Mouse (Mus musculus): ENCODE measurements around the gene Ankle2. TPM values are rescaled to one million over a fixed set of nuclear protein-coding genes. Genes with fewer than 3 reads are reported as not detected.

Gene Ankle2
- polyA plus RNA-seq, 1 experiment: 10.0 TPM

DNA sequence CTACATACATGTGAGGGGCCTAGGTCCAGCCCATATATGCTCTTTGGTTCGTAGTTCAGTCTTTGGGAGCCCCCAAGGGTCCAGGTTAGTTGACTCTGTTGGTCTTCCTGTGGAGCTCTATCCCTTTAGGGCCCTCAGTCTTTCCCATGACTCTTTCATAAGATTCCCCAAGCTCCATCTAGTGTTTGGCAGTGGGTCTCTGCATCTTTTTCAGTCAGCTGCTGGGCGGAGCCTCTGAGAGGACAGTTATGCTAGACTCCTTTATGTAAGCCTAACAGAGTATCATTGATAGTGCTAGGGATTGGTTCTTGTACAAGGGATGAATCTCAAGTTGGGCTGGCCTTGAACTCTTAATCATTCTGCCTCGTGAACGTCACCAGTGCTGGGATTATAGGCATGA, 10.5 kb upstream of the Ankle2 start:
- TF ChIP-seq POLR2A (IDR thresholded peaks at IDR 0.05; ENCODE audit: low read depth, low read length): no peak
- TF ChIP-seq CTCF (IDR thresholded peaks at IDR 0.05; ENCODE audit: extremely low read depth, insufficient read depth, insufficient read length, insufficient replicate concordance): no peak
- Histone ChIP-seq H3K27me3 (ENCODE audit: control insufficient read depth, insufficient read depth, low read length) (no peaks in the 10 kb centered on the region), H3K4me1 (ENCODE audit: control insufficient read depth, insufficient read depth, insufficient read length) (no peaks in the 10 kb centered on the region), H3K4me3 (ENCODE audit: extremely low read depth, insufficient read depth, insufficient read length) (no peak overlapping the region), H3K27ac (ENCODE audit: insufficient read depth, low read length) (no peak overlapping the region), H3K36me3 (ENCODE audit: control insufficient read depth, insufficient read depth, low read length) (peaks cover 39% of the 10 kb centered on the region)
- 96% methylated on average over 4 of the region's 4 CpGs for WGBS
- no peak for DNase-seq (ENCODE audit: low read depth in 1 of 2, low spot score in 2 of 2)

DNA sequence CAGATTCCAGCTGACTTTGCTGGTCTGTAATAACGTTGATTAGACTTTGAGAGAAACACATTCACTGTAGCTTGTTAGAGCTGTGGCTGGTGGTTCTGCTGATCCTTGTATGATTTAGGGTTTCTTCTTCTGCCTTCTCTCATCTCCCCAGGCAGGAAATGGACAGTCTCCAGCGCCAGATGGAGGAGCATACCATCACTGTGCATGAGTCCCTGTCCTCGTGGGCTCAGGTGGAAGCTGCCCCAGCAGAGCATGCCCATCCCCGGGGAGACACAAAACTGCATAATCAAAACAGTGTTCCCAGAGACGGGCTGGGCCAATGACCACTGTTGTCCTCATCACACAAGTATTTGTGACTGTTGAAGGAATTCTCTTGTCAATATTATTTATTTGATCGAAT, 8.0 kb upstream of the Ankle2 start:
- H3K27ac ChIP-seq (ENCODE audit: insufficient read depth, low read length): no peak overlapping the region
- H3K4me1 ChIP-seq (ENCODE audit: control insufficient read depth, insufficient read depth, insufficient read length): no peaks in the 10 kb centered on the region
- no peak overlapping the region for H3K4me3 ChIP-seq (ENCODE audit: extremely low read depth, insufficient read depth, insufficient read length)
- no peak for DNase-seq (ENCODE audit: low read depth in 1 of 2, low spot score in 2 of 2)
- no peak for TF ChIP-seq CTCF (IDR thresholded peaks at IDR 0.05; ENCODE audit: extremely low read depth, insufficient read depth, insufficient read length, insufficient replicate concordance)
- no peak for TF ChIP-seq POLR2A (IDR thresholded peaks at IDR 0.05; ENCODE audit: low read depth, low read length)
- H3K27me3 ChIP-seq (ENCODE audit: control insufficient read depth, insufficient read depth, low read length): no peaks in the 10 kb centered on the region
- peaks cover 32% of the 10 kb centered on the region for H3K36me3 ChIP-seq (ENCODE audit: control insufficient read depth, insufficient read depth, low read length)
- WGBS: 91% methylated on average over 6 of the region's 6 CpGs

GRCm38 (mm10) chr5:110225056-110225455, 5.7 kb upstream of the Ankle2 start:
- 89% methylated on average over 3 of the region's 3 CpGs for WGBS
- H3K27me3 ChIP-seq (ENCODE audit: control insufficient read depth, insufficient read depth, low read length): no peaks in the 10 kb centered on the region
- H3K4me3 ChIP-seq (ENCODE audit: extremely low read depth, insufficient read depth, insufficient read length): no peak overlapping the region
- DNase-seq (ENCODE audit: low read depth in 1 of 2, low spot score in 2 of 2): no peak
- H3K27ac ChIP-seq (ENCODE audit: insufficient read depth, low read length): no peak overlapping the region
- TF ChIP-seq POLR2A (IDR thresholded peaks at IDR 0.05; ENCODE audit: low read depth, low read length) (no peak), CTCF (IDR thresholded peaks at IDR 0.05; ENCODE audit: extremely low read depth, insufficient read depth, insufficient read length, insufficient replicate concordance) (no peak)
- peaks cover 22% of the 10 kb centered on the region for H3K36me3 ChIP-seq (ENCODE audit: control insufficient read depth, insufficient read depth, low read length)
- H3K4me1 ChIP-seq (ENCODE audit: control insufficient read depth, insufficient read depth, insufficient read length): no peaks in the 10 kb centered on the region; the same call in 1 of the 2 replicates

DNA sequence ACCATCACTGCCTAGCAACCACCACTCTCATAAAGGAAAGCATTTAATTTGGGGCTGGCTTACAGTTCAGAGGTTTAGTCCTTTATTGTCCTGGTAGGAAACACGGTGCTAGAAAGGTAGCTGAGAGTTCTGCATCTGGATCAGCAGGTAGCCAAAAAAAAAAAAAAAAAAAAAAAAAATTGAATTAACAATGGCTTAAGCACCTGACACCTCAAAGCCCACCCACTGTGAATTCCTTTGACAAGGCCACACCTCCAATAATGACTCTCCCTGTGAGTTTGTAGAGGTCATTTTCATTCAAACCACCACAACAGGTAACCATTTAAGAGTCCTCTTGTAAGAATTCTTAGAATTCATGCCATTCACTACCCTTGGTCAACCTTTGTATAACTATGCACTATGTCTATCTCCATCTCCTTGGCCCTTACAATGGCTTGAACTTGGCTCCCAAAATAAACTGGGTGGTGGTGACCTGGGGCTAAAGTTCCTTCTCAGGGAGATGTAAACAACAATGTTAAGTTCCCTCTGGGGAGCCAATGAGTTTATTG, 3.4 kb upstream of the Ankle2 start:
- Histone ChIP-seq H3K4me1 (ENCODE audit: control insufficient read depth, insufficient read depth, insufficient read length) (peaks cover 9% of the 10 kb centered on the region), H3K36me3 (ENCODE audit: control insufficient read depth, insufficient read depth, low read length) (peaks cover 4% of the 10 kb centered on the region; the same call in 1 of the 2 replicates), H3K27me3 (ENCODE audit: control insufficient read depth, insufficient read depth, low read length) (no peaks in the 10 kb centered on the region), H3K27ac (ENCODE audit: insufficient read depth, low read length) (no peak overlapping the region), H3K4me3 (ENCODE audit: extremely low read depth, insufficient read depth, insufficient read length) (no peak overlapping the region)
- no peak for DNase-seq (ENCODE audit: low read depth in 1 of 2, low spot score in 2 of 2)
- no peak for TF ChIP-seq POLR2A (IDR thresholded peaks at IDR 0.05; ENCODE audit: low read depth, low read length)
- TF ChIP-seq CTCF (IDR thresholded peaks at IDR 0.05; ENCODE audit: extremely low read depth, insufficient read depth, insufficient read length, insufficient replicate concordance): no peak
- whole genome bisulfite sequencing: 94% methylated on average over 1 of the region's 1 CpGs

DNA sequence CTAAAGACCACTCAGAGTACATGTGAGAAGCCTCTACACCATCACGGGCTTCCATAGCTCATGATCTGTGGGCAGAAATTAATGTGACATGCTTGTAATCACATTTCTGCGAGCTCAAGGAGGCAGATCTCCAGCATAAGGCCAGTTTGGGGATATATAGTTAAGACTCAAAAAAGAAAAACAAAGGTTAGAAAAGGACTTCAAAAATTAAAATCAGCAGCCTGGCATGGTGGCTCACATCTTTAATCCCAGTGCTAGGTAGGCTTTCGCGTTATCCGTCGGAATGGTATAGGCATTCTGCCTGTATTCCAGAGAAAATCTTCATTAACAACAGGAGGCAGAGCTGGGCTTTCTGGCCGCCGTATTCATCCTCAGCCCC, 414 bp upstream of the Ankle2 start:
- Histone ChIP-seq H3K4me3 (ENCODE audit: extremely low read depth, insufficient read depth, insufficient read length) (peak overlapping the region; percentile 99), H3K36me3 (ENCODE audit: control insufficient read depth, insufficient read depth, low read length) (peaks cover 5% of the 10 kb centered on the region), H3K27me3 (ENCODE audit: control insufficient read depth, insufficient read depth, low read length) (no peaks in the 10 kb centered on the region), H3K4me1 (ENCODE audit: control insufficient read depth, insufficient read depth, insufficient read length) (peaks cover 12% of the 10 kb centered on the region), H3K27ac (ENCODE audit: insufficient read depth, low read length) (peak overlapping the region; percentile 98)
- WGBS: 5% methylated on average over 8 of the region's 8 CpGs
- DNase-seq (ENCODE audit: low read depth in 1 of 2, low spot score in 2 of 2): no peak
- TF ChIP-seq CTCF (IDR thresholded peaks at IDR 0.05; ENCODE audit: extremely low read depth, insufficient read depth, insufficient read length, insufficient replicate concordance): no peak
- TF ChIP-seq POLR2A (IDR thresholded peaks at IDR 0.05; ENCODE audit: low read depth, low read length): no peak

DNA sequence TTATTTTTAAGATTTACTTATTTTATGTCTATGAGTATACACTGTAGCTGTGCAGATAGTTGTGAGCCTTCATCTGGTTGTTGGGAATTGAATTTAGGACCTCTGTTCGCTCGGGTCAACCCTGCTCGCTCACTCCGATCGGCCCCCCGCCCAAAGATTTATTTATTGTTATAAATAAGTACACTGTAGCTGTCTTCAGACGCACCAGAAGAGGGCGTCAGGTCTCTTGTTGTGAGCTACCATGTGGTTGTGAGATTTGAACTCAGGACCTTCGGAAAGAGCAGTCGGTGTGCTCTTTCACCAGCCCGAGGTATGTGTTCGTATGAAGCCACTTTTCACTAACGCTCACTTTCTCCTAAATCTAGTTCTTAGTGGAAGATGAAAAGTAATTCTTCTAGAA, 834 bp downstream of the Ankle2 start:
- no peak for DNase-seq (ENCODE audit: low read depth in 1 of 2, low spot score in 2 of 2)
- peaks cover 12% of the 10 kb centered on the region for H3K4me1 ChIP-seq (ENCODE audit: control insufficient read depth, insufficient read depth, insufficient read length)
- WGBS: 36% methylated on average over 13 of the region's 13 CpGs
- peak overlapping the region; percentile 47 for H3K4me3 ChIP-seq (ENCODE audit: extremely low read depth, insufficient read depth, insufficient read length)
- no peaks in the 10 kb centered on the region for H3K27me3 ChIP-seq (ENCODE audit: control insufficient read depth, insufficient read depth, low read length)
- TF ChIP-seq POLR2A (IDR thresholded peaks at IDR 0.05; ENCODE audit: low read depth, low read length): no peak
- TF ChIP-seq CTCF (IDR thresholded peaks at IDR 0.05; ENCODE audit: extremely low read depth, insufficient read depth, insufficient read length, insufficient replicate concordance): no peak
- no peak overlapping the region for H3K27ac ChIP-seq (ENCODE audit: insufficient read depth, low read length)
- peaks cover 9% of the 10 kb centered on the region for H3K36me3 ChIP-seq (ENCODE audit: control insufficient read depth, insufficient read depth, low read length)

- 14% methylated on average over 6 of the region's 6 CpGs for WGBS
- H3K36me3 ChIP-seq (ENCODE audit: control insufficient read depth, insufficient read depth, low read length): peaks cover 11% of the 10 kb centered on the region
- no peak overlapping the region for H3K4me3 ChIP-seq (ENCODE audit: extremely low read depth, insufficient read depth, insufficient read length)
- peak; percentile 17 to 29 for DNase-seq (ENCODE audit: low read depth in 1 of 2, low spot score in 2 of 2)
- no peaks in the 10 kb centered on the region for H3K27me3 ChIP-seq (ENCODE audit: control insufficient read depth, insufficient read depth, low read length)
- no peak for TF ChIP-seq POLR2A (IDR thresholded peaks at IDR 0.05; ENCODE audit: low read depth, low read length)
- TF ChIP-seq CTCF (IDR thresholded peaks at IDR 0.05; ENCODE audit: extremely low read depth, insufficient read depth, insufficient read length, insufficient replicate concordance): no peak
- peaks cover 12% of the 10 kb centered on the region for H3K4me1 ChIP-seq (ENCODE audit: control insufficient read depth, insufficient read depth, insufficient read length)
- peak overlapping the region; percentile 60; the same call in 1 of the 2 replicates for H3K27ac ChIP-seq (ENCODE audit: insufficient read depth, low read length)
These were observed 1.5 kb downstream of the Ankle2 start for GRCm38 (mm10) chr5:110232346-110232745.
